Mouse (Mus musculus) right cerebral cortex, adult 18-20 months (tissue): ENCODE results near the gene Spsb4.
"Not testable (repeated sequence)": the region's sequence is repeated elsewhere in the genome, so short reads cannot be mapped to it uniquely, and the experiment has no call there.

Source experiments
- DNase-seq: peaks from one replicate; pipeline ENCODE4 v3.0.0; 2022; ENCODE audit warnings: mixed read lengths

Gene Spsb4

DNA sequence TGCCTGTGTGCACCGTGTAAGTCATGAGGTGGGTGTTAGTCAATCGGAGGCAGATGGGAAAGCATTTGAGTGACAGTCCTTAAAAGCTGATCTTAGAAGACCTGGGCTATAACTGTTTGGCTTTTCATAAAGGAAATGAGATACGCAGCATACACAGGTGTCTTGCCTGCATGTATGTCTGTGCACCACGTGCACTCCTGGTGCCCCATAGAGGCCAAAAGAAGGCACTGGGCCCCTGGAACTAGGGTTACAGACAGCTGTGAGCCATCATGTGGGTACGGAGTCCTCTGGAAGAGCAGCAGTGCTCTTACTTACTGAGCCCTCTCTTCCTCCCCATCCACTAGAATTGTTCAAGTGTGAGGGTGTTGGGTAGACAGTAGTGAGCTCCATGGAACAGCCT lies 70.1 kb downstream of the Spsb4 start:
- no peak for DNase-seq

DNA sequence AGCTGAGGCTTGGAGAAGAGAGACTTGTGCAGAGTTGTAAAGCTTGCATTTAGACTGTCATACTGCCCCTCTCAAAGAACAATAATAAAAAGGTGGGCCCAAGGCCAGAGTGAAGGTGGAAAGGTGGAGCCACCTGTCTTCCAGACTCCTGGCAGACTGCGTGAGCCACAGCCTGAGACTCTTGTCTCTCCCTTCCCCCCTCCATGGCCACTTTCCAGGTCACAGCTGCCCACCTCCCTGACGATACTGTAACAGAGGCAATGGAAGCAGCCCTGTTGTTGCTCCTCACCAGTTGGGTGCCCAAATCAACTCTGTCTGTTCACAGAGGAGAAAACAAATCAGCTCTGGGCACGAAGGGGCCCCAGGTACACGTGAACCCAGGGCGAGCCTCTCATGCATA lies 71.5 kb downstream of the Spsb4 start:
- no peak for DNase-seq

DNA sequence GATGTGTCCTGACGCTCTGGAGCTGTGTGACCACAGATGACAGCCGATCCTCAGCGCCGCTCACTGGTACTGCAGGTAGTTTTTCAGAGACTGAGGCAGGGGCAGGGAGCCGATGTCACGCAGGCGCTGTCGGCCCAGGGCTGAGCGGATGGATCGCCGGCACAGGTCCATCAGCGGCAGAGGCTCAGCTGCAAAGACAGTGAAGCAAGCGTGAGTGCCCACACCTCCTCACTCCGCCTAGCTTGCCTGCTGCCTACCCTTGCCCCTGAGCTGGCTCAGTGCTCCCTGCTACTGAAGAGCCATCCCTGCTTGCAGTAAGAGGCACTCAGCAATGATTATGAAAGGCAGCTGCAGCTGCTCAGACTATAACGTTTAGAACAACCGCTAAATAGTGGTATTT lies 74.1 kb downstream of the Spsb4 start:
- peak; percentile 10 for DNase-seq

DNA sequence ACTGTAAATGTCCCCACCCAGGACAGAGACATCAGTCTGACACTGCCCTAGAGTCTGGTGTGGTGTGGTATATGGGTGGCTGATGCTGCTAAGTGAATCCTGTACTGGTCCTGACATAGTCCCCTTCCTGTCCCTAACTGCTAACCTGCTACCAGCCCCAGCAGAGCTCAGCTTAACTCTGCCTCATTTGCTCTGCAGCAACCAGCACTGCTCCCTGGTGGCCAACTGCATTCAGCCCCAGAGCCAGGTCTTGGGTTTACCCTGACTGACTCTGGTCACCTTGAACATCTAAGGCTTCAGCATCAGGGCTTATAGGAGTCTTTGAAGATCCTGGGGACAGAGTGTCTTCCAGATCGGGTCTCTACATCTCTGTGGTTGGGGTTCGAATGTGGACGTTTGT lies 75.7 kb downstream of the Spsb4 start:
- no peak for DNase-seq

DNA sequence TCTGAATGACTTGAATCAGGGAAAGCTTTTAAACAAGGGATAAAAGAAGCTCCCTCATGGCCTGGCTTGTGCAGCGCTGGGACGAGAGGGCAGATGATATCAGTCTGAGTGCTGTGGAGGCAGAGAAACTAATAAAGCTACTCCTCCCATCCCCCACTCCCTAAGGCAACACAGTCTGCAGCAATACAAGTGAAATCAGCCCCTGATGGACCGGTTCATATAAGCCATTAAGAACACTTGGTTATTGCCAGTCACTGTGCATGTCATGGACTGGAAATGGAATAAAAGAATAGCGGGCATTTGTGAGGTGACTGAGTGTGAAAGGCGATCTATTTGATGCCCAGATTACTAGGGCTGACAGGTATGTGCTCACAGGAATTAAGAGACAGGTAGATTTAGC lies 79.8 kb downstream of the Spsb4 start:
- DNase-seq: no peak

DNA sequence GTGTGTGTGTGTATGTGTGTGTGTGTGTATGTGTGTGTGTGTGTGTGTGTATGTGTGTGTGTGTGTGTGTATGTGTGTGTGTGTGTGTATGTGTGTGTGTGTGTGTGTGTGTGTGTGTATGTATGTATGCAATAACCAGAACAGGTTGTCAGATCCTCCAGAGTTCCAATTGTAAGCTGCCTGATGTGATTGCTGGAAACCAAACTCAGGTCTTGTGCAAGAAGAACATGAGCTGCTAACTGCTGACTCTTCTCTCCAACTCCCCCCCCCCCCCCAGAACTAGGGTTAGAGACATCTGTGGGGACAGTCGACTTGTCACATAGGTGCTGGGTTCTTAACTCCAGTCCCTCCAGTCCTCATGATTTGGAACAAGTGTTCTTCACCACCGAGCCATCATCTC lies 82.2 kb downstream of the Spsb4 start:
- DNase-seq: not testable (repeated sequence)

DNA sequence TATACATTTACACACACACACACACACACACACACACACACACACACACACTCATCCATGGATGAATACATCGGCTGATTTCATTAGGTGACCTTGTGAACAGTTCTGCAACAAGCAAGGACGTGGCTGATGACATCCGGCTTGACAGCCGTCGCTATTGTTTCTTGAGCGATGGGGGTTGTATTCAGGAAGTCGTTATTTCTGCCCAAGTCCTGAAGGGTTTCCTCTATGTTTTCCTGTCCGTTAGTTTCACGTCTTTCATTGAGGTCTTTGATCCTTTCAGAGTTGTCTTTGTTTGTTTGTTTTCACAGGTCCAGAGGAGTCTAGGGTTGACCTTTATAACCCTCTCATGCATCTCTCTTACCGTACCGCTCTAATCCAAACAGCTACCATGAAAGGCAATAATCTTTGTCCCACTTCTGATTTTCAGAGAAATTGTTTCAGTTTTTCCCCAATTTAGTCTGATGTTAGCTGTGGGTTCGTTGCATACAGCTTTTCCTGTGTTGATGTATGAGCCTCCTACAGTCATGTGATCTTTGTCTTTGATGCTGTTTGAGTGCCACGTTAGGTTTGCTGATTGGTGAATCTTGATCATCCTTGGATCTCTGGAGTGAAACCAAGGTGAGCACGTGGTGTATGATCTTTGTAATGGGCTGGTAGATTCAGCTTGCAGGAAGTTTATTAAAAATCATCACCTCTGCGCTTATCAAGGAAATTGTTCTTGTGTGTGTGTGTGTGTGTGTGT lies 82.9 kb downstream of the Spsb4 start:
- no peak for DNase-seq

DNA sequence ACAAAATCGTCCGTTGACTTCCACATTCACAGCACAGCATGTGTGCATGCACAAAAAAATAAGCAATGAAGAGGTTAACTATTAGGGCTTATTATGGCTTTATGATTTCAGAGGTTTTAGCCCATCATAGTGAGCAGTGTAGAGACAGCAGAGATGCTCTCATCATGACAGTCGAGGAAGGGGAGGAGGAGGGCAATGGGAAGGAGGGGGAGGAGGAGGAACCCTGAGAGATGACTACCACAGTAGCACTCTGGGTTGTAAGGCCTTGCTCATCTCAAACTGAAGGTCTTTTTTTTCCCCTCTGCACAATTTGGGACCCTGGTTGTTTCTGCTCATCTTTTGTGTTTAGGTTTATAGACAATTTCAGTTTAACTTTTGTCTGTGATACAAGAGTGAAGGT lies 83.8 kb downstream of the Spsb4 start:
- no peak for DNase-seq

DNA sequence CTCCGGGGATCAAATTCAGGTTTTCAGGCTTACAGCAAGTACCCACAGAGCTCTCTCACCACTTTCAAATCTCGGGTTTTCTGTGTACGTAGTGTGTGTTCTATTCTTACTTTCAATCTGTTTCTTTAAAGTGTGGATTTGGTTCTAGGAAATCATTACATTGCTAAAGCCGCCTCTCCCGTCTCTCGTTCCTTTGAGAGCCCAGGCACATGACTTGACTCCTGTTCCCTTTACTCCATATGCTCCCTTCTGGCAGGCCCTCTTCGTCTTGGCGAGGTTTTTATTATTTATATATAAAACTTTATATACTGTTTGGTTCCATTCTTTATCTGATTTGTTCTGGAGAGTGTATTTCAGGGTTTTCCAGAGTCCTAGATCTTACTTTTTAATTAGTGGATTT lies 85.9 kb downstream of the Spsb4 start:
- DNase-seq: no peak

DNA sequence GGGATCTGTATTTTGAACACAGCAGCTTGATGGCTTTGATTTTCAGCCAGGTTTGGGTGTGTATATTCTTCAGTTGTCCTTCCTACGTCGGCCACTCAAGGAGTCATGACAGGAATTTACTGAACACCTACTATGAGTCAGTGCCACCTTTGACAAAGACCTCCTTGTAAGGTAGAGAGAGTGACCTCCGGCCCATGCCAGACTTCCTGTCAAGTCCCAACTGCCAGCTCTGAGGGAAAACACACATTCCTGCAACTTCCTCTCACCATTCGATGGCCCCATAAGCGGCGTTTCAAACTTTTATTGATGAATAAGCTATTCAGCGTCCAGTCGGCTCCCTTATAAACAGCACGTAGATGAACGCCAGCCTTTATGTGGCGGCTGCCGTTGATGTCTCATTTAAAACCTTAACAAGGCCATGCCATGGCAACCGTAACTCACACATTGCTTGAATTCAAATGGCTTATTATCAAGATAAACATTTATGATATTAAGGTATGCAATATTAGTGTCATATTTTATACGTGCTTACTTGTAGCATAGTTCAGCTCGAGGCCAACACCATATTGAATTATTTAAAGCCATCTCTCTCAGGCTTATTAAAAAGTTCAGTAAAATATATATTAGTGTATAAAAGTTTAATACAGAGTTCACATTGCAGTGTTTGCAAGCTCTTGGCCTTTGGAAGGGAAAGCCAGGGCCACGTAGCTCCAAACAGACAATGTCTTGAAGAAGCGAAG lies 94.9 kb downstream of the Spsb4 start:
- DNase-seq: no peak

DNA sequence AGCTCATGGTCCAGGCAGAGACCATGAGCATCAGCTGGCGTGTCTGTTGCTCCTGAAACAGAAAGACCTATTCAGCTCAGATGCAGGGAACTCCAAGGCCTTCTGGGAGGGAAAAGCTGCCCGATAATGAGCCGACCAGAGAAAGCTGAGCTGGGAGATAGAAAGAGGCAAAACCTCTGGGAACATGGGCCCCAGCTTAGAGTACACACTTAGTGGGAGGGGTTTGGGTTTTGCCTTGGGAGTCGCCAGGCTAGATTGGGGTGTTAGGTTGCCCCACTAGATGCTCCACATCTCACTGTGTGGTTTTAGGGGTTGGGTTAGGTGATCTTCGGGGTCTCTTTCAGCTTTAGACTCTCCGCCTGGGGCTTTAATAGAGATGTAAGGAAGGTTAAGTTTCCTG lies 95.5 kb downstream of the Spsb4 start:
- no peak for DNase-seq

DNA sequence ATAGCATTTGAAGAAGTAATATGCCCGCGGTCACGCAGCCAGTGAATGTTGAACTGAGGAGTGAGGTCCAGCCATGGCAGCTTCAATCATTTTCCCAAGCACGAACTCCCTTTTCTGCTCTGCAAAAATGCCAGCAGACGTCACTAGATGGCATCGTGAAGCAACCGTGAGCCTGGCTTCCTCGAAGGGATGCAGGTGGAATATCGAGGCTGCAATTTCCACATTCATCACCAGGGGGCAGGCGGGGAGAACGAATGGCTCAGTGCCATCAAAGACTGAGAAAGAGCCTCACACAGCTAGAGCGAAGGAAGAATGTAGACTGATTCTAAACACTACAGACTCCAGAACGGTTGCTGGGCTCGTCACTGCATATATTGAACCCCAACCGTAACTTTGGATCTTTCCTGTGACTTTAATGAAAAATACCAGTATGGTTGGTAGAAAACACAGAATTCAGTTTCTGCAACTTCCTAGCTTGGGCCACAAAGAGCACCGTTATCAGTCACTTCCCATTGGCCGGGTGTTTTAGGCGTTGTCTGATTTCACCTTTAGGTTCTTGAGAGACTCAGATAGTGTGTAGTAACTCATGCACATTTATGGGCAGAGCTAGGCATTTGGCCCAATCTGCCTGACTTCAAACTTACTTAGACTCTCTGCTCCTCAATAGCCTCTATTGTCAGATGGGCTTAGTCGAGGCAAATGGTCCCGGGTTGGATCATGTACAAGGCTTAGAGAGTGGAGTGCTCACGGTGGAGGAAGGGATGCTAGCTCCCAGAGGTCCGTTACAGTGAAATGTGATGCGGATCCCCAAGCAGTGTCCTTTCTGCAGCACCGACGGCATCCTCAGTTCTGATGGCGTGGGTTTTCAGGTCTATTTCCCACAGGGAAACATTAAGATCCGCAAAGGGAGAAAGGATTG lies 101.8 kb downstream of the Spsb4 start:
- DNase-seq: peak; percentile 96

DNA sequence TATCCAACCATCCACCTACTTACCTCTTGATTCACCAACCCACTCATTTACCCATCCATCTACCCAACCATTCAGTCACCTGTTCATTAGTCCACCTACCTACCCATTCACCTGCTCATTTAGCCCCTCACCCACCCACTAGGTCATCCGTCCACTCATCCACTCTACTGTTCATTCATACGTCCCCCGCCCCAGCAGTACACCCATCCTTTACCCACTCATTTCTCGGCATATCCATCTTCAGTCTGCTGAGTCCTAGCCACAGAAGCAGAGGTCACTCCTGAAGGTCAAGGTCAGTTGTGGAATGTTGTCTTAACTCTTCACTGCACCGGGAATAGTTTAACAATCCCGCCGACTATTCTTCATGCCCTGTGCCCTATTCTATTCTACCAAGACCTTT lies 102.6 kb downstream of the Spsb4 start:
- DNase-seq: no peak

DNA sequence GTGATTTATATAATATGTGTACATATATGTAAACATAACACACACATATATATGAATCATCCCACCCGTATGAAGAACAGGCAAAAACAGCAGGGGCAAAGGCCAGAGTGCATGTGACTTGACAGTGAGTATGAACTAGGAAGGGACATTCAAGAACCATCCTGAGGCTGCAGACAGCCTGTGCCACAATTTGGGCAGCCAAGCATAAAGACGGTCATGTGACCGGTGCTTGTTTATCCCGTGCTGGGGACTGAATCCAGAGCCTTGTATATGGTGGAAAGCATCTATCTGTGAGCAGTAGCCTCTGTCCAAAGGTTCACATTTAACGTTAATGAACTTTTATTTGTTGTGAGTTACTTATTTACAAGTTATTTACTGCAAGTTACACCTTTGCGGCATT lies 103.8 kb downstream of the Spsb4 start:
- DNase-seq: no peak

DNA sequence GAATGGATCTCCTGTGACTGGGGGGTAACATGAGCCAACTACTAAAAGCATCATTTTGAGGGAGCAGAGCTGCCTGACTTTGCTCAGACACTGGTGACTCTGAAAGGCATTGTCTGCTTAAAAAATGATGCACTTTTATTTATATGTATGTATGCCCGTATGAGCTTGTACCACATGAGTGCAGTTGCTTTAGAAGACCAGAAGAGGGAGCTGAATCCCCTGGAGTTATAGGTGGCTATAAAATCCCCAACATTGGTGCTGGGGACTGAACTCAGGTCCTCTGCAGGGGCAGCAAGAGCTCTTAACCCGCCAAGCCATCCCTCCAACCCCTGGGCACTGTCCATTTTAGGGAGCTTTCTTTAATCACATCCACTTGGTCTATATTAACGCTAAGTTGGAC lies 104.6 kb downstream of the Spsb4 start:
- DNase-seq: no peak

DNA sequence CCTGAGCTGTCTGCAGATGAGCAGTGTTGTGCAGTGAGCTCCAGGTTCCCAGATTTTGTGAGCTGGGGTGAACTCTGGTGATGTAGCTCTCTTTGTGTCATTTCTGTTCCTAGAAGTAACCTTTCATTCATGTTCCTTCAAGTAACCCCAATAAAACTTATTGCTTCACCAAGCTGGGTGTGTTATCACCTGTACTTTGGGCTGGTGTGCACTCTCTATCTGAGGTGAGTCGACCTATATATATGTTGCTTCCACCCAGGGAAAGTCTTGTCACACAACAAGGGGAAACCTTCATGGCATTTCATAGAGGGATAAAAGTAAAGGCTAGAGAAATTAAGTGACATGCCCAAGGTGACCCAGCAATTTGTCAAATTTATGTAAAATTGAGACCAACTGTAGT lies 109.1 kb downstream of the Spsb4 start:
- no peak for DNase-seq

DNA sequence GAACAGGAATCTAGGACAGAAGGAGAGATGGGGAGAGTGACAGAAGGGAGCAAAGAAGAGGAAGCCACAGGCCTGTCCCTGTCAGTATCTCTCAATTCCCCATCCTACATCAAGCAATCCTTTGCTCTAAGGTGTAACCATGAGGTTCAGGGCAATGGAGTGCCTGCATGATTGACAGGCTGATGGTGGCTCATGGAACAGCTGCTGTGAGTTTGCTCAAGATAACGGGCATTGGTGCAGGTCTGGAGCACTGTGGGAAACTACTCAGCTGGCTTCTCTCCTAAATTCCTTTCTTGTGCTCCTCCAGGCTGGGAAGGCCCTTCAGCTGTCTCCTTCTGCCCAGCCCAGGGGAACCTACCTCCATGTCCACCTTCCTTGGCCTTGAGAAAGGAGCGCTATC lies 109.9 kb downstream of the Spsb4 start:
- no peak for DNase-seq

DNA sequence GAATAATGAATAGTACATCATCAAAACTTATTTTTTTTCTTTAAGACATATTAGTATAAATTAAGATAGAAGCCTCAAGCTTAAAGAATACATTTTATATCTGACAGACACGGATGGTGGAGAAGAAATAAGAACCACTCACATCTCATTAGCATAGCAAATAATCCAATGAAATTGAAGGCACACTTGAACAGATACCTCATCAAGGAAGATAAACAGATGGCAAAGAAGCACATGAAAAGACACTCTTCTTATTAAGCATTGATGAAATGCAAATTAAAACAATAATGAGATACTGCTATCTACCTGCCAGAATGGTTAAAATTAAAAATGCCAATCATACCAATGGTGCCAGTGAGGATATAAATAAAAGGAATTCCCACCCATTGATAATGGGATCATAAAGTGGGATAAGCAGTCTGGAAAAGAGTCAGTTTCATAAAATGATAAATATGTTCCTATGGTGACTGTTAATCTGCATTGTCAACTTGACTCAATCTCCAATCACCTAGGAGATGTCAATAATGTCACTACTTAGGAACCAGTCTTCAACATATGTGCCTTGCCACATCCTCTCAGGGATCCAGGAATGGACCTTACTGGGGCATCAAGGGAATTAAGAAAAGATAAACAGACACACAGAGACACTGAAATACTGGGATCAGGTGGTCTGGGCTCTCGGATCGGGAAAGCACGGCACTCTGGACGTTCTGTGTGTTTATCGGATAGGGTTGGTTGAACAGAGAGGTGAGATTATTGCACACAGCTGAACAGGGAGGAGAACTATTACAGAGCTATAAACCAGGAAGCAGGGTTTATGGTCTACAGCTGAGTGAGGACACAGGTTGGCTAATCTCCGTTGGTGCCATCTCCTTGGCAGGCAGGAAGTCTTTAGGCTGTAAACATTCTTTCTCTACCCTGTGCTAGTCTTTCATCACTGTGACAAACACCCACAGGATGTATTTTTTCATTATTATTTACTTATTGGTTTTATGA lies 114.0 kb downstream of the Spsb4 start:
- no peak for DNase-seq

DNA sequence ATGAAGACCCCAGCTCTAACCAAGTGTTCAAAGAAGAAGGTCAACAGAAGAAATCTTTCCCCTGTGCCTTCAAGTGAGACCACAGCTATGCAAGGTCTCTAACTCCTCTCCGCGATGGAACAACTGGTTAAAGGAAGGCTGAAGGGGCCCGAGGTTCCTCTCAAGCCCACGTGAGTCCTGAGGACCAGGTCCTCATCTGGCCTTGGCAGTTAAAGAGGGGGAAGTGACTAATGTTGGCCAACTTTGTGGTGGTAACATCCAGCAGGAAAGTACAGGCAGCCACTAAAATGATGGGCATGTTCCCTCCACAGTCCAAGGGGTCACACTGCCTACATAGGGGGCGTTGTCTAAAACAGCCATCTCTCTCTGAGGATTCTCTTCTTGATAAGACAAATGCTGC lies 118.9 kb downstream of the Spsb4 start:
- no peak for DNase-seq

DNA sequence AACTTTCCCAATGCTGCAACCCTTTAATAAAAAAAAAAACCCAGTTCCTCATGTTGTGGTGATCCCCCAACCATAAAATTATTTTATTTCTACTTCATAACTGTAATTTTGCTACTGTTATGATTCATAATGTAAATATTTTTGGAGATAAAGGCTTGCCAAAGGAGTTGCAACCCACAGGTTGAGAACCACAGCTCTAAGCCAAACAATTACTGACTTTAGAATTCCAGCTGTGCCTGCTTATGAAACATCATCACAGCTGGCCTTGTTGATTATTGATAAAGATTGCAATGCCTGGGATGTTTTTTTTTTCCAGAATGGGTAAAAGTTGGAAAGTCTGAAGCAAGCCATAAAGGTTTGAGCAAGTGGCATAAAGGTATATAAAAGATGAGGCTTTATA lies 119.6 kb downstream of the Spsb4 start:
- no peak for DNase-seq

DNA sequence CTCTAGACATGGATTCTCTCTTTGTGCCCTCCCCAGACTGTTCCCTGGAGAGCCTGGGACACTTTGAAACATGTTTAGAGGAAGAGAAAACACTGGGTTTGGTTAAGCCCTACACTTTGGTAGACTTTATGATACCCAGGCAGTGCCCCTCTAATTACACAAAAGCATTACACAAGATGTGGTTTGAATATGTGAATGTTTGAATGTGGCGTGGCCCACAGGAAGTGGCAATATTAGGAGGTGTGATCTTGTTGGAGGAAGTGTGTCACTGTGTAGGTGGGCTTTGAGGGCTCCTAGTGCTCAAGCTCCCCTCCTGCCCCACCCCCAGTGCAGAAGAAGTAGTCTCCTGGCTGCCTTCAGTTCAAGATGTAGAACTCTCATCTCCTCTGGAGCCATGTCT lies 122.0 kb downstream of the Spsb4 start:
- DNase-seq: no peak

DNA sequence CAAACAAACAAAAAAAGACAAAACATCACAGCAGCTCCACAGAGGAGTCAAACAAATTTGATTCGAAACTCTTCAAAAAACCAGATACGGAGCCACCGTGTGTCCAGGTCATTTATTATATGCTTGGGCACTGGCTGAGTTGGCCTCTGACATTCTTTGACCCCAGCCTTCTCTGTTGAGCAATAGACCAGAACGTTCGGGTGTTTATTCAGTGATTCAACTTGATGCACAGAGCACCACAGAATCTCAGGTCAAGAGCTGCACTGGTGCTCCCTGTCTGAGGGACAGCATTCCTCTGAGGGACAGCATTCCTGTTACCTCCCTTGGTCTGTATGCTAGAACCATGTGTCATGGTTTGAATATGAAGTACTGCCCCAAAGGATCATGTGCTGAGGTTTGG lies 125.1 kb downstream of the Spsb4 start:
- DNase-seq: no peak
